Mouse (Mus musculus) liver, adult 2 months (tissue): ENCODE results near the gene Rgmb.

ENCODE experiments used
- CTCF ChIP-seq: fragments of 200-500 bp; IDR thresholded peaks from 2 replicates; pipeline ENCODE4 v1.5.1; 2011; ENCODE audit warnings: low read depth, low read length, control low read depth
- POLR2A ChIP-seq: fragments of 200-500 bp; IDR thresholded peaks from 2 replicates; pipeline ENCODE4 v1.6.1; 2011; ENCODE audit warnings: low read length, control low read depth; ENCODE audit not compliant: insufficient read depth; ENCODE audit errors: extremely low read depth

- no peak for TF ChIP-seq POLR2A
- no peak for TF ChIP-seq CTCF
These were observed 56.9 kb downstream of the Rgmb start for GRCm38 (mm10) chr17:15773956-15774355.
